Mouse (Mus musculus) R1 (cell line): ENCODE results near the gene Efcab5.
"Not testable (repeated sequence)": the region's sequence is repeated elsewhere in the genome, so short reads cannot be mapped to it uniquely, and the experiment has no call there.

Experiments
- DNase-seq: peaks from one replicate; pipeline ENCODE4 v3.0.0-alpha.2; 2018; ENCODE audit warnings: low read depth, low spot score

Gene Efcab5

DNA sequence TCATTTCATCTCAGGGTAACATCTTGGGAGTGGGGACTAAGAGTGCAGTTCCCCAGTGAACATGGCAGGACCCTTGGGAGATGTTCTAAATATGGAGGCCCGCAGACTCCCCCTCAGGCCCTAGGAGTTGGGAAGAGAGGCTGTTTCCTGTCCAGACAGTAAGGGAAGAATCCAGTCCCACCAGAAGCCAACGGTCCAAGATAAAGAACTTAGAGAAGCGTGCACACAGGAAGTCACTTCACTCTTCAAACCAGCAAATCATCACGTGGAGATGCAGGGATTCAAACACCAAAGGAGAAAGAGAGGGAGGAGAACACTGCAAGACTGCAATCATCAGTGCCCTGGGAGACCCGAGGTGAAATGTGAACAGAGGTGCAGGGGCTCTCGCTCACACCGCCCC, 91.8 kb downstream of the Efcab5 start:
- no peak for DNase-seq

DNA sequence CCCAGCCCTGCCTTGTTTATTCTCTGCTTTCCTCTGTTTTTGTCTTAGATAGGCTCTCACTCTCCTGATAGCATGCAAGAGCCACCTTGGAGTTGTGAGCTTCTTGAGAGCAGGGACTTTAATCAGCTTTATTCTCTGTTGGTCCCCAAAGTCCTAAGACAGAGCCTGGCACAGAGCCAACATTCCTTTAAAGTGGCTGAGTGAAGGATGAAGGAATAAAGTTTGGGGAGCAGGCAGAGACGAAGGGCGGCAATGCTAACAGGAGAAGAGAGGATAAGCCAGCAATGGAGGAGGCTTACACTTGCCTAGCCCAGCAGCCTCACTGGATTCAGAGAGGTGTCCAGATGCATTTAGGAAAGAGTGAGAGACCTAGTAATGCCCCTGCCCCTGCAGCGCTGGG, 92.2 kb downstream of the Efcab5 start:
- DNase-seq, result no peak

DNA sequence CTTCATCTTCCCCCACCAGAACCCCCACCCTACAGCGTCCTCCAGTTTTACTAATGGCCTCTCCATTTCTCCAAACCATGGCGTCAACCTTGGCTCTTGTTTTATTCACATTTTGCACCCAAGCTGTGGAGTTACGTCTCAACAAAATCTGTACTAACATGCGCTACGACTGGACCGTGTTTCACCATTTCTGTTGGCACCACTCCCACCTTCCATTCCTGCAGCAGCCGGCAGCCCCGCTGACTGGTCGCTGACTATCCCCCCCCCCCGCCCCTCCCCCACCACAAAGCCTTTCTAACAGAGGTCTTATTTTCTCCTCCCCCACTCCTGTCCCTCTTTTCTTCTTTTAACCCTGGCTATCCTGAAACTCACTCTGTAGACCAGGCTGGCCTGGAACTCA, 93.6 kb downstream of the Efcab5 start:
- no peak for DNase-seq

DNA sequence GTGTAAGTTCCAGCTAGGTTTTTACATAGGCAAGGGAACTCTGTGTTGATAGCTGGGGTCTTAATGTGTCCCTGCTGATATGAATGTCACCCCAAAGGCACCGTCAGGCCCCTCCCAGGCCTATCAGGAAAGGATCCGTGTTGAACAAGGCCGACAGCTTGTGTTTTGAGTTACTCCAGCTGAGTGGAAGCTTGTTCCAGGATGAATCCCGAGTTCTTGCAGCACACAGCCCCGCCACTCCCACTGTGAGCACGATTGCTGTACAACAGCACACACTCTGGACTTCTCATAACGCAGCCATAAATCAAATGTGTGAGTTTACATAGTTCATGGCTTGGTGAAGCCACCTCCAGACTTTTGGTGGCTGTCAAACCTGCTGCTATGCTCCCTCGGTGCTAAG, 94.6 kb downstream of the Efcab5 start:
- DNase-seq, result no peak

DNA sequence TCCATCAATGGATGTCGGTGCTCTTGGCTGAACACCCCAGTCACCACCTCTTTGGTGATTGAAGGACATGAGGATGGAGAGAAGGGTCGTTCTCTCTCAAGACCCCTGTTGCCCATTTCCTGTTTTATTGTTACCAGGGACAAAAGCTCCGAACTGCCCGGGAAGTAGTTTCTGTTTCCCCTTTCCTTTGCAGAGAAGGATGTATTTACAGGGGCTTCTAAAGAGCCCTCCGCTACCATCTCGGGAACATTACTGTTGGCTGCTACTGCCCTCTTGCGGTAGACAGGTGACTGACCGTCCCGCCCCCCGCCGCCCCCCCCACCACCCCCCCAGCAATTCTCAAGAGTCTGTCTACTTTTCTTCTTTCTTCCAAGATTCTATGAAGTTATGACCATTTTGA, 95.6 kb downstream of the Efcab5 start:
- DNase-seq, result peak; percentile 39

DNA sequence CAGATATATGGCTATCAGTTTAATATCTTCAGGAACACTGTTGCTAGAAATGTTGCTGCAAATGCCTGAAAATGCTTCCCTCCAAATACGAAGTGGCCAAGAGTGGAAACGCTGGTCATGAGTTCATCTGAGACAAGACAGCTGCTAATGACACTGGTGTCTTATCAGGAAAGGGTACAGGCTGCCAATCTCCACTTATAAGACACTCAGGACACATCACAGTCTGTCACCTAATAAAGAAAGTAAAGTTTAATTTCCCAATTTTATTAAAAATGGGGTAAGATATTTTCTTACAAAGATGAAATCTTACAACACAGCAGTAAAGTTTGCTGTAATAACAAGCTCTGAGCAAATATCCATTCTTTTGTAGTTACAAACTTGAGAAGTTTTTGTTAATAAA, 99.6 kb downstream of the Efcab5 start:
- no peak for DNase-seq

DNA sequence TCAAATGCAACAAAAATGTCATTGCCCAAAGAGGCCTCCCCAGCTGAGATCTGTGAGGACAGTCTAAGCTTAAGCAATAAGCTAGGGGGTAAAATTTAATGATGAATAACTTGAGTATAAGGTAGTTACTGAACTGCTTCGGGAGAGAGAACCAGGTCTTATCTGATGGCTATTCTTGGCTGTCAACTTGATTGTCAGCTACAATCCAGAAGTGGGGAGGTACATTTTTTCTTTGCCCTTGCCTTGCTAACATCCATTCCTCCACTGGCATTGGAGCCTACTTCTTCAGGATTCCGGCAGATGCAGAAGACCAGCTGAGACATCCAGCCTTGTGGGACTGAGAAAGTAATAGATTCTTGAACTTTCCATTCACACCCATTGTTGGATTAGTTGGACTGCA, 101.8 kb downstream of the Efcab5 start:
- DNase-seq, result no peak

DNA sequence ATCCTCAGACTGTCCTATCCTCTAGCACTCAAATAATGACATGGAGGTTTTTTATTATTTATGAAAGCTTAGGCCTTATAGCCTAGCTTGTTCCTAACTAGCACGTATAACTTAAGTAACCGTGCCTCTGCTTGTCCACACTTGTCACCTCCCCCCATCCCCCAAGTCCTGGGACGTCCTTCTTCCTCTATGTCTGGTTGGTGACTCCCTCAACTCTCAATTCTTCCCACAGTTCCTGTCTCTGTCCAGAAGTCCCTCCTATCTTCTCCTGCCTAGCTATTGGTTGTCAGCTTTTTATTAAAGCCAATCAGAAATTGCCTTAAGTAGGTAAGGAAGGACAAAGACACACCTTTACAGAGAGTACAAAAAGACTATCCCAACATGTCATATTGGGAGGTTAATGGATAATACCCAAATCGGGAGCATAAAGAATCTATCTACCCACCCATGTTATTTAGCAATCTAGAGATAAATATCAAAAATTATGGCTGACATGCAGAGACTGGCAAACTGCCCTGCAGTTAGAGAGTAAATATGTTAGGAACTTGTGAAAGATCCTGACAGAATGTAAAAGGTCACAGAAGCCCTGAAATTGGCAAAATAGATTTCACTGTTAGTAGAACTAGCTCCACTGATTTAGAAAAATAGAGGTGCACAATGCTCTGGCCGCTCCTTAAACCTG, 104.6 kb downstream of the Efcab5 start:
- no peak for DNase-seq

DNA sequence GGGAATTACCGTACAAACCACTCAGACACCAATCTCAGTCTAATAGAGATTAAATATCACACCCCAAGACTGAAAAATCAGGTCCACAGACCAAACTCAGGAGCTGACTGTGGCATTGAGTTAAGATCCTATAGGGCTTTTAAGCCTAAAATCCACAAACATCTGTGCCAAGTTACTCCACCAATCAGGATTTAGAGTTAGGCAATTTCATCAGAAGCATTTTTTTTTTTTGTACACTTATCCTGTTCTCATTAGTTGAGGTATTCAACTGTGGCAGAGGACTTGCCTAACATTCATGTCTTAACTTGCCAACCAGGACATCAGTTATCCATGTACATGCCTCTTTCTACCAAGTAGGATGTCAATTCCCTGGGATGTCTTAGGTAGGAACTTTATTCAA, 109.4 kb downstream of the Efcab5 start:
- DNase-seq, result no peak

DNA sequence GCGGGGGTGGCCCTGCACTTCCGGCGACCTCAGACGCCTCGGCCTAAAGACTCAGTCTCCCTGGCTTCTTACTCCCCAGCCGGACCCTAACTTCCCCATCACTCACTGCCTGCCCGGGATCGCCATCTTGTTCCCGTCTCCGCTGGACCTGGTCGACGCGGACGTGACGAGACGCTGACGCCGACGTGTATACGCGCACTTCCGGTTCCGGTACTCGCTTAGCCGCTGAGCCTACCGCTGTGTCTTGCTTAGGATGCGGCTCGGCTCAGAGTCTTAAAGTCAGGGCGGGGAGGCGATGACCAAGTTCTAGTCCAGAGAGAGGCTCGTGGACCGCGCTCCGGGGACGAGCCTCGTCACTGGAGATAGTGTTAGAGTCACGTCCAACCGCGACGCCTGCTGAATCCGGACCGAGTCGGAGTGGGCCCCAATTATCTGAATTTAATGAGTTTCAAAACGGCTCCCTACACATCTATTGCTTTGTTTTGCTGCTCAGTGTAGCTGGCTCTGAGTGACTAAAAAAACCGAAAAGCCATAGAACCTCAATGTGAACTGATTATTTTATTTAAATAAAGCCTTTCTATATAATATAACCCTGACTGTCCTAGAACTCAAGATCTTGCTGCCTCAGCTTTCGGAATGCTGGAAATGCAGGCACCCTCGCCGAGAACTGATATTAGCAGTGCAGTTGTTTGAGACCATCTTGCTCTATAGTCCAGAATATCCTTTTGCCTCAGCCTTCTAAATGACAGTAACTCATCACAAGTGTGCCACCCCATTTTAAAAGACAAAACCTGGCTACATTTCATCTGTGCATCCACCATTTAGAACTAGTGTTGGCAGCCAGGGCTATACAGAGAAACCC, 110.3 kb downstream of the Efcab5 start, which contains the start of gene Nsrp1:
Gene Nsrp1, minus strand, starts transcription at position 163 of the 862 bp plus-strand sequence.
- peak; percentile 93 for DNase-seq

DNA sequence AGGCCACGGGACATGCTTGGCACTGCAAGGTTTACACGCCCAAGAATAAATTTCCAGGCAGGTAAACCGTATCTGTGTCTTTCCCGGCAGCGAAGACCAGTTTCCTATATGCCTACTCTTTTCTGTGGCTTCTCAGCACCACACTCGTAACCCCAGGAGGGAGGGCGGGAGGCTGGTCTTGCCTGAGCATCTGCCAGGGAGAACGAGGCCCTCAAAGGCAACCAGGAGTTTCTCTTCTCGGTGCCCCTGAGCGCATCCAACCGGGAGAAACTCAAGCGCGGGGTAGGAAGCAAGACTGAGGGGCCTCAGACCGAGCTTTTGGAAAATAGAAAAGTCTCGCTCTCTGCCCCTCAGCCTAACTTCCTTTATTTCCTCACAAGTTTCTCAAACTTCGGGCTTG, 111.0 kb downstream of the Efcab5 start:
- DNase-seq, result peak; percentile 51

DNA sequence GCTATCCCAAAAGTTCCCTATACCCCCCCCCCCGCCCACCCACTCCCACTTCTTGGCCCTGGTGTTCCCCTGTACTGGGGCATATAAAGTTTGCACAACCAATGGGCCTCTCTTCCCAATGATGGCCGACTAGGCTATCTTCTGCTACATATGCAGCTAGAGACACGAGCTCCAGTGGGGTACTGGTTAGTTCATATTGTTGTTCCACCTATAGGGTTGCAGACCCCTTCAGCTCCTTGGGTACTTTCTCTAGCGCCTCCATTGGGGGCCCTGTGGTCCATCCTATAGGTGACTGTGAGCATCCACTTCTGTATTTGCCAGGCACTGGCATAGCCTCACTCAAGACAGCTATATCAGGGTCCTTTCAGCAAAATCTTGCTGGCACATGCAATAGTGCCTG, 111.4 kb downstream of the Efcab5 start:
- not testable (repeated sequence) for DNase-seq

DNA sequence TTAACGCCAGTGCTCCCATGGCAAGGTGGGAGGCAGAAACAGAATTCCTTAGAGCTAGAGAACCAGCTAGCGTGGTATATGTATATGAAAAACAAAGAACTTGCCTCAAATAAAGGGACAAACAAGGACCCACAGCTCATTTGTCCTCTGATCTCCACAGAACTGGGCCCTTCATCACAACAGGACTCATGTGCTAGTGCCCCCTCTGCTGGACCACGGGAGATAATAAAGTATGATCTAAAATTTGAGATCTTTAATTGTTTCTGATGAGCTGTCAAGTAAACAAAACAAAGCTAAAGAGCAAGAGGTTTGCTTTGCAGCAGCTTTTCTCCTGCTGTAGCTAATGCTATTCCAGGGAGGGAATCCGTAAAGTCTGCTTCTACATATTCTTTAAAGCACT, 118.0 kb downstream of the Efcab5 start:
- DNase-seq, result no peak

DNA sequence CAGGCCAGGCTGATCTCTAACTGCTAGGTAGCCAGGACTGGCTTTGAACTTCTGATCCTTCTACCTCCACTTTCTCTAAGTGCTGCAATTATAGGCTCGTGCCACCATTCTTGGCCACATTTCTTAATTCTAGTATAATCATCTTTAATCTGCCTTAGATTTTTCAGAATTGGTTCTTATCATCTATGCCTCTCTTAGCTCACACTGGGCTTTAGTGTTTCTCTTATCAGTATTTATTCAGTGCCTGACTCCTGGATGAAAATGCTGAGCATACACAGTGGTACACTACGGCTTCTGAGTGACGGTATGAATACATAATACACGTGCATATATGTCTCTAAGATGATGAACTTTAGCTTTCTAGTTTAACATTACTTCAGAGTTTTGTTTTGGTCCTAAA, 119.9 kb downstream of the Efcab5 start:
- no peak for DNase-seq

DNA sequence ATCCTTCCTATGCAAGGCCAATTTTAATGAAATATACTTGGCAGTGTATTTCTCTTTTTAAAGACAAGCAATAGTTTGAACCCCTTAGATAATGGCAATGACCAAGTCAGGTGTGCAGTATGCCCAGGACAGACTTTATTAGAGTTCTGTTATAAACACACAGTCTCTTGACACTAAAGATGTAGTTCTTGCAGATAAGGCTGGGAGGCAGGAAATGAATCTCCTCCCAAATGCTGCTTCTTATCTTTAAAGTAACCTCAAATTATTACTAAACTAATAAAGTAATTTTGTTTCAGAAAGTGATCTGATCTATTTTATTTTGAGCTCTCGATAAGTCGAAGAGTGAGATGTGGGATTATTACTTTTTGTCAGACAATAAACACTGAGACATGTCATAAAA, 125.4 kb downstream of the Efcab5 start:
- no peak for DNase-seq

DNA sequence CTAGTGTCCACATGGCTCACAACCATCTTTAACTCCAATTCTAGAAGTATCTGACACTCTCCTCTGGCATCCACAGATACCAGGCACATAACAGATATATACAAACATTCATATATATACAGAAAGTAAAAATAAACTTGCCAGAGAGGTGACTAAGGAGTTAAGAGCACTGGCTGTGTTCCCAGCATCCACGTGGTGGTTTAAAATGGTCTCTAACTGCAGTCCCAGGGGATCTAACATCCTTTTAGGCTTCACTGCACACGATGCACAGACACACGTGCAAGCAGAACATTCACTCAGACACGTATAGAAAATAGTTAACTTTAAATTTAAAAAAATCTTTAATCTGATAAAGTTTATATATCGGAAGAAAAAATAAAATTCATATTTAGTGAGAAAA, 126.8 kb downstream of the Efcab5 start:
- no peak for DNase-seq

DNA sequence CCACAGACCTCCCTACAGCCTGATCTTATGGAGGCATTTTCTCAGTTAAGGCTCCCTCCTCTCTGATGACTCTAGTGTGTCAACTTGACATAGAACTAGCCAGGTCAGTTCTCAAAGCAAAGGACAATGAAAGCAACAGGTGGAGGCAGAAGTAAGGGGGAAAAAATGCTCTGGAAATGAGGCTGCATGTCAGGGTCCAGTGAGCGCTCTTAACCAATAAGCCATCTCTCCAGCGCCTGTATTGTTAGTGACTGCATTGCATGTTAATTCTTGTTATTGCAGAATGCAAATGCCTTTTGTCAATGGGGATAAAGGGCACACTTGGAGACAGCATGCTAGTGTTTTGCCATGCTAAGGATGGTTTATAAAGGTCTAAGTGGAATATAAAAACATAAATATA, 146.0 kb downstream of the Efcab5 start:
- no peak for DNase-seq

DNA sequence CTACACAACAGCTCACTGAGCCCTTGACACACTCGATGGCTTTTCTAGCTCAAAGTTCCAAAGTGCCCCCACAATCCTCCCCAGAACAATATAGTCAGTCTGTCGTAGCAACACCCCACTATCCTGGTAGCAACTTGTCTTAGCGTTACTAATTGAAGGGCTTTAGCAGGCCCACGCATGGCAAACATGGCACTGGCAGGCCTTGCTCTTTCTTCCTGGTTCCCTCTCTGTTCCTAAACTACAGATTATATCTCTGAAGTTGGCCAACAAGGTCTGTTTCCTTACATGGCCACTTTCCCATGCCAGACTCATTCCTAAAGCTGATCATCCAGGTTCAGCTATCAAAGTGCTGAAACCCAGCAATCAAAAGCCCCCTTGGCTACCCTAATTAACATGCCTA, 146.9 kb downstream of the Efcab5 start:
- no peak for DNase-seq
